Mouse (Mus musculus) forebrain, embryonic 11.5 days (tissue): ENCODE measurements at regions not wholly inside any gene's neighbourhood (a gene's known extent, or its start where the extent isn't known, plus 50 kb on each side); places are given as distances from the start of the nearest gene placed in this dataset.

Source experiments
- ATAC-seq: fragments of 200-750 bp; cut with Nextera tagmentation; replicated peaks from 2 replicates; pipeline ENCODE4 v1.8.0; 2017; ENCODE audit warnings: moderate TSS enrichment; ENCODE audit not compliant: low FRiP score
- DNase-seq: peaks from one replicate; pipeline ENCODE4 v3.0.0-alpha.2; 2017; ENCODE audit warnings: low spot score
- H3K27ac ChIP-seq: fragments of 300-500 bp; sonication (generic); 2 replicates; pipeline ENCODE4 v1.5.1; 2014; ENCODE audit warnings: low read depth, low read length
- H3K27me3 ChIP-seq: fragments of 300-500 bp; sonication (generic); 2 replicates; pipeline ENCODE4 v1.6.1; 2014; ENCODE audit warnings: mild to moderate bottlenecking, low read length, mixed read lengths; ENCODE audit not compliant: control insufficient read depth, insufficient read depth
- H3K36me3 ChIP-seq: fragments of 300-500 bp; sonication (generic); 2 replicates; pipeline ENCODE4 v1.6.1; 2014; ENCODE audit warnings: mild to moderate bottlenecking, low read length, moderate library complexity, mixed read lengths; ENCODE audit not compliant: control insufficient read depth, insufficient read depth
- H3K4me1 ChIP-seq: fragments of 300-500 bp; sonication (generic); replicated peaks from 2 replicates; pipeline ENCODE4 v1.6.1; 2014; ENCODE audit warnings: low read length, mixed read lengths; ENCODE audit not compliant: control insufficient read depth, insufficient read depth
- H3K4me2 ChIP-seq: fragments of 300-500 bp; sonication (generic); 2 replicates; pipeline ENCODE4 v1.6.1; 2014; ENCODE audit warnings: low read depth, mild to moderate bottlenecking, low read length, moderate library complexity, mixed read lengths; ENCODE audit not compliant: severe bottlenecking
- H3K4me3 ChIP-seq: fragments of 300-500 bp; sonication (generic); 2 replicates; pipeline ENCODE4 v1.5.1; 2014; ENCODE audit warnings: low read depth, low read length
- H3K9ac ChIP-seq: fragments of 300-500 bp; sonication (generic); 2 replicates; pipeline ENCODE4 v1.6.1; 2014; ENCODE audit warnings: low read length
- H3K9me3 ChIP-seq: fragments of 300-500 bp; sonication (generic); 2 replicates; pipeline ENCODE4 v1.6.1; 2016; ENCODE audit warnings: low read length, mixed read lengths; ENCODE audit not compliant: control insufficient read depth
- WGBS: fragments of 180-500 bp; shearing (Covaris S2); extraction: QIAGEN DNeasy Blood & Tissue Kit; methylation state at CpG from one replicate; pipeline ENCODE4 v1.1.7; 2014; 5-methylcytosine and 5-hydroxymethylcytosine counted together

GRCm38 (mm10) chr3:144110331-144111080 lies 94.5 kb downstream of the Lmo4 start:
- no peak for DNase-seq
- no peak overlapping the region for H3K27ac ChIP-seq
- no peak overlapping the region for H3K4me2 ChIP-seq
- no peaks in the 10 kb centered on the region for H3K36me3 ChIP-seq
- H3K27me3 ChIP-seq, result no peaks in the 10 kb centered on the region
- H3K4me1 ChIP-seq, result peaks cover 6% of the 10 kb centered on the region; the same call in 1 of the 2 replicates
- ATAC-seq, result no peak
- no peaks in the 10 kb centered on the region for H3K9me3 ChIP-seq
- 87% methylated on average over 5 of the region's 5 CpGs for WGBS
- H3K4me3 ChIP-seq, result no peak overlapping the region
- H3K9ac ChIP-seq, result no peak overlapping the region

- Histone ChIP-seq H3K4me3 (no peak overlapping the region), H3K9me3 (no peaks in the 10 kb centered on the region), H3K27me3 (no peaks in the 10 kb centered on the region), H3K9ac (no peak overlapping the region), H3K4me1 (peaks cover 6% of the 10 kb centered on the region; the same call in 1 of the 2 replicates), H3K36me3 (no peaks in the 10 kb centered on the region), H3K27ac (no peak overlapping the region), H3K4me2 (no peak overlapping the region)
- ATAC-seq, result no peak
- no peak for DNase-seq
- WGBS, result 82% methylated on average over 2 of the region's 2 CpGs
Measured at GRCm38 (mm10) chr3:144109769-144110168, 95.3 kb downstream of the Lmo4 start.

GRCm38 (mm10) chr3:144108310-144108709 lies 96.7 kb downstream of the Lmo4 start:
- Histone ChIP-seq H3K9ac (no peak overlapping the region), H3K4me2 (no peak overlapping the region), H3K27ac (no peak overlapping the region), H3K36me3 (no peaks in the 10 kb centered on the region), H3K4me1 (peaks cover 6% of the 10 kb centered on the region; the same call in 1 of the 2 replicates), H3K9me3 (no peaks in the 10 kb centered on the region), H3K27me3 (no peaks in the 10 kb centered on the region), H3K4me3 (no peak overlapping the region)
- no peak for ATAC-seq
- WGBS, result 79% methylated on average over 6 of the region's 6 CpGs
- DNase-seq, result no peak

GRCm38 (mm10) chr3:144107664-144108063 lies 97.4 kb downstream of the Lmo4 start:
- Histone ChIP-seq H3K9me3 (no peaks in the 10 kb centered on the region), H3K27ac (no peak overlapping the region), H3K4me2 (no peak overlapping the region), H3K4me1 (peaks cover 6% of the 10 kb centered on the region; the same call in 1 of the 2 replicates), H3K36me3 (no peaks in the 10 kb centered on the region), H3K9ac (no peak overlapping the region), H3K27me3 (no peaks in the 10 kb centered on the region), H3K4me3 (no peak overlapping the region)
- ATAC-seq (peak; percentile 52; the same call in 1 of the 2 replicates), DNase-seq (no peak)
- 41% methylated on average over 7 of the region's 7 CpGs for WGBS

GRCm38 (mm10) chr3:144104366-144104765 lies 100.7 kb downstream of the Lmo4 start:
- ATAC-seq (no peak), DNase-seq (no peak)
- no peaks in the 10 kb centered on the region for H3K36me3 ChIP-seq
- H3K4me2 ChIP-seq, result no peak overlapping the region
- no peaks in the 10 kb centered on the region for H3K9me3 ChIP-seq
- no peak overlapping the region for H3K4me3 ChIP-seq
- 95% methylated on average over 4 of the region's 4 CpGs for WGBS
- peaks cover 6% of the 10 kb centered on the region; the same call in 1 of the 2 replicates for H3K4me1 ChIP-seq
- no peak overlapping the region for H3K27ac ChIP-seq
- H3K9ac ChIP-seq, result no peak overlapping the region
- no peaks in the 10 kb centered on the region for H3K27me3 ChIP-seq

GRCm38 (mm10) chr3:144099444-144099843 lies 105.6 kb downstream of the Lmo4 start:
- WGBS, result 87% methylated on average over 2 of the region's 2 CpGs

GRCm38 (mm10) chr3:144098762-144099161 lies 106.3 kb downstream of the Lmo4 start:
- ATAC-seq, result no peak

More at GRCm38 (mm10) chr3:144099444-144099843, 105.6 kb downstream of the Lmo4 start:
- H3K27me3 ChIP-seq, result no peaks in the 10 kb centered on the region
- no peaks in the 10 kb centered on the region for H3K36me3 ChIP-seq
- no peak overlapping the region for H3K9ac ChIP-seq
- no peak overlapping the region for H3K4me3 ChIP-seq
- H3K9me3 ChIP-seq, result no peaks in the 10 kb centered on the region
- no peak overlapping the region for H3K4me2 ChIP-seq
- ATAC-seq, result no peak
- DNase-seq, result no peak
- no peak overlapping the region for H3K27ac ChIP-seq
- H3K4me1 ChIP-seq, result no peaks in the 10 kb centered on the region

GRCm38 (mm10) chr3:144091231-144091630 lies 113.8 kb downstream of the Lmo4 start:
- Histone ChIP-seq H3K4me2 (no peak overlapping the region), H3K9ac (no peak overlapping the region), H3K9me3 (no peaks in the 10 kb centered on the region), H3K36me3 (no peaks in the 10 kb centered on the region), H3K27ac (no peak overlapping the region), H3K4me3 (no peak overlapping the region), H3K27me3 (no peaks in the 10 kb centered on the region), H3K4me1 (no peaks in the 10 kb centered on the region)
- ATAC-seq, result no peak
- 79% methylated on average over 1 of the region's 1 CpGs for WGBS
- no peak for DNase-seq

More at GRCm38 (mm10) chr3:144098762-144099161, 106.3 kb downstream of the Lmo4 start:
- no peaks in the 10 kb centered on the region for H3K36me3 ChIP-seq
- WGBS, result 64% methylated on average over 8 of the region's 8 CpGs
- no peak overlapping the region for H3K4me3 ChIP-seq
- no peak overlapping the region for H3K4me2 ChIP-seq
- no peaks in the 10 kb centered on the region for H3K4me1 ChIP-seq
- no peaks in the 10 kb centered on the region for H3K27me3 ChIP-seq
- no peak overlapping the region for H3K9ac ChIP-seq
- H3K9me3 ChIP-seq, result no peaks in the 10 kb centered on the region
- no peak for DNase-seq
- no peak overlapping the region for H3K27ac ChIP-seq

GRCm38 (mm10) chr3:144089790-144090256 lies 115.2 kb downstream of the Lmo4 start:
- Histone ChIP-seq H3K27ac (no peak overlapping the region), H3K4me3 (no peak overlapping the region), H3K9me3 (no peaks in the 10 kb centered on the region), H3K4me2 (no peak overlapping the region), H3K27me3 (no peaks in the 10 kb centered on the region), H3K36me3 (no peaks in the 10 kb centered on the region), H3K9ac (no peak overlapping the region), H3K4me1 (no peaks in the 10 kb centered on the region)
- ATAC-seq, result no peak
- no peak for DNase-seq
- 65% methylated on average over 8 of the region's 8 CpGs for WGBS
